ENCODE assay signal across 11 mouse cellular contexts in genomic region chr8:57409779-57410472, GRCm38 (mm10). TPM values are rescaled to one million over a fixed set of nuclear protein-coding genes. Genes with fewer than 3 reads are reported as not detected.
DNase-seq lines count a peak whose midpoint lies in the region; ATAC-seq and TF ChIP-seq lines count a peak whose summit lies in the region.
"Had no signal": no experiment of that assay in that cellular context is flagged by ENCODE, and none has a peak within 500 bp of the region (broad histone marks: within the 10 kb centered on the region; RNA-seq: fewer than 3 reads in every experiment).

No protein-coding gene starts in this region.

- no peak overlapping the region for H3K9ac ChIP-seq in kidney, embryonic 15.5 days
- H3K9ac ChIP-seq in embryonic facial prominence, embryonic 15.5 days: no peak overlapping the region
- no peak overlapping the region for H3K9ac ChIP-seq in hindbrain, postnatal 0 days (replicated peaks; ENCODE audit: low read length)
- H3K9ac ChIP-seq in neural tube, embryonic 13.5 days: peak overlapping the region; percentile 41; the same call in 1 of the 2 replicates
- H3K9ac ChIP-seq: liver, postnatal 0 days had no signal

- H3K36me3 ChIP-seq in kidney, embryonic 15.5 days: no peaks in the 10 kb centered on the region
- H3K36me3 ChIP-seq in embryonic facial prominence, embryonic 15.5 days: no peaks in the 10 kb centered on the region
- no peaks in the 10 kb centered on the region for H3K36me3 ChIP-seq in hindbrain, postnatal 0 days (ENCODE audit: insufficient read depth, low read length)
- no peaks in the 10 kb centered on the region for H3K36me3 ChIP-seq in neural tube, embryonic 13.5 days

- no peak for TF ChIP-seq CTCF in hindbrain, postnatal 0 days (IDR thresholded peaks at IDR 0.05; ENCODE audit: low read depth)
- no peak for TF ChIP-seq CTCF in lung, adult 2 months (IDR thresholded peaks at IDR 0.05; ENCODE audit: insufficient read depth, low read length)

- no peak for DNase-seq in kidney, postnatal 10 days
- DNase-seq in hindbrain, postnatal 0 days (ENCODE audit: low spot score): peak; percentile 3
- DNase-seq in gastrocnemius, postnatal 14 days: no peak
- DNase-seq in B cell, adult 2 months: no peak
- DNase-seq in lung, adult 2 months: no peak
- DNase-seq: liver, postnatal 0 days had no signal

- intact Hi-C loops in gastrocnemius, postnatal 14 days (cut with DNase I; ENCODE audit: low total_unique reads): no loop called here

- H3K4me3 ChIP-seq in kidney, embryonic 15.5 days (replicated peaks): peak overlapping the region; percentile 16
- H3K4me3 ChIP-seq in embryonic facial prominence, embryonic 15.5 days (replicated peaks): peak overlapping the region; percentile 6
- H3K4me3 ChIP-seq in hindbrain, postnatal 0 days (ENCODE audit: low read length): peak overlapping the region; percentile 23
- peak overlapping the region; percentile 17; the same call in 1 of the 2 replicates for H3K4me3 ChIP-seq in neural tube, embryonic 13.5 days
- no peak overlapping the region for H3K4me3 ChIP-seq in lung, adult 2 months (replicated peaks; ENCODE audit: extremely low read depth, low read depth, low read length)

- peak overlapping the region; percentile 49 for H3K4me2 ChIP-seq in kidney, embryonic 15.5 days
- peak overlapping the region; percentile 26; the same call in 1 of the 2 replicates for H3K4me2 ChIP-seq in embryonic facial prominence, embryonic 15.5 days (replicated peaks)
- peak overlapping the region; percentile 52 for H3K4me2 ChIP-seq in hindbrain, postnatal 0 days (ENCODE audit: low read depth, low read length)
- H3K4me2 ChIP-seq in neural tube, embryonic 13.5 days: peak overlapping the region; percentile 51

- no peak for TF ChIP-seq POLR2A in lung, adult 2 months (IDR thresholded peaks at IDR 0.05; ENCODE audit: borderline replicate concordance, extremely low read depth, low read depth, low read length)

- 0 out of 2 replicates have a peak, but pooled peaks have one; percentile 19 for ATAC-seq in kidney, embryonic 15.5 days (replicated peaks; ENCODE audit: low FRiP score)
- no peak for ATAC-seq in embryonic facial prominence, embryonic 15.5 days (ENCODE audit: insufficient number of reproducible peaks, low FRiP score, low TSS enrichment, low read depth)
- peak; percentile 29; the same call in 1 of the 2 replicates for ATAC-seq in hindbrain, postnatal 0 days
- no peak for ATAC-seq in neural tube, embryonic 13.5 days (ENCODE audit: low read depth)
- ATAC-seq: inflammation-experienced regulatory T-cells, adult 6 months; liver, postnatal 0 days had no signal

- H3K27me3 ChIP-seq in kidney, embryonic 15.5 days: peaks cover 25% of the 10 kb centered on the region
- peaks cover 20% of the 10 kb centered on the region; the same call in 1 of the 2 replicates for H3K27me3 ChIP-seq in embryonic facial prominence, embryonic 15.5 days
- no peaks in the 10 kb centered on the region for H3K27me3 ChIP-seq in hindbrain, postnatal 0 days (ENCODE audit: insufficient read depth, low read length)
- peaks cover 59% of the 10 kb centered on the region for H3K27me3 ChIP-seq in neural tube, embryonic 13.5 days

- no peak overlapping the region for H3K27ac ChIP-seq in kidney, embryonic 15.5 days
- no peak overlapping the region for H3K27ac ChIP-seq in embryonic facial prominence, embryonic 15.5 days (replicated peaks)
- no peak overlapping the region for H3K27ac ChIP-seq in hindbrain, postnatal 0 days
- no peak overlapping the region for H3K27ac ChIP-seq in neural tube, embryonic 13.5 days (replicated peaks)

- H3K4me1 ChIP-seq in kidney, embryonic 15.5 days: peaks cover 10% of the 10 kb centered on the region
- peaks cover 11% of the 10 kb centered on the region for H3K4me1 ChIP-seq in embryonic facial prominence, embryonic 15.5 days
- H3K4me1 ChIP-seq in hindbrain, postnatal 0 days (ENCODE audit: insufficient read depth, low read length): 0 out of 2 replicates have a peak, but pooled peaks cover 6% of the 10 kb centered on the region
- peaks cover 17% of the 10 kb centered on the region for H3K4me1 ChIP-seq in neural tube, embryonic 13.5 days (replicated peaks)
- H3K4me1 ChIP-seq in lung, adult 2 months (ENCODE audit: control insufficient read depth, insufficient read depth, low read length): no peaks in the 10 kb centered on the region; the same call in 1 of the 2 replicates

- no peaks in the 10 kb centered on the region for H3K9me3 ChIP-seq in kidney, embryonic 15.5 days (replicated peaks)
- no peaks in the 10 kb centered on the region for H3K9me3 ChIP-seq in embryonic facial prominence, embryonic 15.5 days (replicated peaks)
- no peaks in the 10 kb centered on the region for H3K9me3 ChIP-seq in hindbrain, postnatal 0 days (ENCODE audit: low read length)
- no peaks in the 10 kb centered on the region for H3K9me3 ChIP-seq in neural tube, embryonic 13.5 days

- WGBS in kidney, embryonic 15.5 days: 27% methylated on average over 15 of the region's 15 CpGs
- WGBS in embryonic facial prominence, embryonic 15.5 days: 21% methylated on average over 15 of the region's 15 CpGs
- WGBS in hindbrain, postnatal 0 days: 22% methylated on average over 15 of the region's 15 CpGs
- WGBS in neural tube, embryonic 13.5 days: 25% methylated on average over 15 of the region's 15 CpGs
- 40% methylated on average over 15 of the region's 15 CpGs for WGBS in lung, adult 2 months

RNA-seq across cellular contexts. Expression of gene Scrg1, which starts 45.8 kb away (rescaled TPM):
- polyA plus RNA-seq in kidney, embryonic 15.5 days (2015; fragmentation: Nextera tagmentation; extraction: Ambion mirVana): 0.39 TPM in 1 of 2 replicates, not detected in the other
- polyA plus RNA-seq in embryonic facial prominence, embryonic 15.5 days (2015; fragmentation: Nextera tagmentation; extraction: Ambion mirVana): 5.3 and 8.4 TPM in 2 replicates
- total RNA-seq in hindbrain, postnatal 0 days (2014; rRNA removed): 13.5 and 15.8 TPM in 2 replicates
- 49.8 and 63.2 TPM in 2 replicates for polyA plus RNA-seq in hindbrain, postnatal 0 days (2015; fragmentation: Nextera tagmentation; extraction: Ambion mirVana)
- 2.3 and 2.9 TPM in 2 replicates for polyA plus RNA-seq in neural tube, embryonic 13.5 days (2015; fragmentation: Nextera tagmentation; extraction: Ambion mirVana)
- not detected for total RNA-seq in gastrocnemius, postnatal 14 days (2021)
- 0.64 and 0.68 TPM in 2 replicates for polyA plus RNA-seq in lung, adult 2 months (2012; rRNA removed)
- total RNA-seq: ES-E14 had no signal
- polyA plus RNA-seq: inflammation-experienced regulatory T-cells, adult 6 months had no signal

Comparison
In these comparisons a context has a peak if more than half of its experiments do, and no peak if none do; other contexts are left out.
1. ATAC-seq: peak in kidney, embryonic 15.5 days (single experiment) and hindbrain, postnatal 0 days (single experiment); none in embryonic facial prominence, embryonic 15.5 days (single experiment) and neural tube, embryonic 13.5 days (single experiment).
2. Peak in every context shown above with its lines, with median percentiles within 50 percentile points of each other: H3K4me2 ChIP-seq.